Mouse (Mus musculus) heart, postnatal 25 days (tissue): ENCODE data around the gene Snx4. TPM values are rescaled to one million over a fixed set of nuclear protein-coding genes. Genes with fewer than 3 reads are reported as not detected.
A peak's percentile ranks its signal among the peaks of the same experiment; 100 is the strongest.
"Not testable (repeated sequence)": the region's sequence is repeated elsewhere in the genome, so short reads cannot be mapped to it uniquely, and the experiment has no call there.

Experiments
- DNase-seq: peaks from one replicate; pipeline ENCODE4 v3.0.0; 2022; ENCODE audit warnings: low spot score
- intact Hi-C: fragments of 180-260 bp; cut with DNase I; formaldehyde crosslinking; loops from one replicate; pipeline ENCODE4 v1.15.1; 2025
- total RNA-seq, 2 experiments: library from RNA; stranded (reverse); gene quantifications; 2 replicates each; pipeline ENCODE4 v1.2.3; 2021

Gene Snx4
- 10 to 100 TPM; 24.0 to 25.6 TPM for total RNA-seq

DNA sequence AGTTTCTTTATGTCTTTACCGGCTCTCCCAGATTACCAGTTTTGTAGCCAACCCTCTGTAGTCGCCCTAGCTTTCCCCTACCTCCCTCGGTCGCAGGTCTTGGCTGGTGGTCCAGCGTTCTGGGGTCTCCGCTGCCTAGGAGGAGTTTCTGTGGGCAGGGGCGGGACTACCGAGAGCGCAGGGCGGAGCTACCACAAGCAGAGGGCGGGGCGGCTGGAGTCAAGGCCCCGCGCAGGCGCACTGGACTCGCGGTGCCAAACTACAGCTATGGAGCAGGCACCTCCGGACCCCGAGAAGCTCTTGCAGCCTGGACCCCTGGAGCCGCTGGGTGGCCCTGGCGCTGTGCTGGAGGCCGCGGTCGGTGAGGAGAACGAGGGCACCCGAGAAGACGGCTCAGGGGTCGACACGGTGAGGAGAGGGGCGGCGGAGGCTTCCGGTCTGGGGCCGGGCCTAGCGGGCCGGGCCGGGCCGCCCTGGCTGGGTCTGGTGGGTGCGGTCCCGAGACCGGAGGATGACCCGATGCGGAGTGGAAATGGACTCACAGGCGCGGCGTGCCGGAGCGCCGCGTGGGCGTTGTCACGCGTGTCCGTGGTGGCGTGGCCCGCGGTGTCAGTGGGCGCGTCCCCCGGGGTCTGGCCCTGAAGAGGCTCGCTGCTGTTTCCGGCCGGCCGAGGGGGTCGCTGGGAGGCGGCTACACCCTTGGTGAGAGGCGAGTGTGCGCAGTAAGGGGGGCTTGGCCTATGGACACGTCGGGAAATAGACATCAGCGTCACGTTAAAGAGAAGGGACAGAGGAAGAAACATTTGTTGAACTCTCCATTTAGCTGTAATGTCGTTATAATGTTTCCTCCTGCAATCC lies at the start of gene Snx4:
Gene Snx4, plus strand, starts transcription at position 249 of the 858 bp plus-strand sequence.
- intact Hi-C loops = no loop called here

DNA sequence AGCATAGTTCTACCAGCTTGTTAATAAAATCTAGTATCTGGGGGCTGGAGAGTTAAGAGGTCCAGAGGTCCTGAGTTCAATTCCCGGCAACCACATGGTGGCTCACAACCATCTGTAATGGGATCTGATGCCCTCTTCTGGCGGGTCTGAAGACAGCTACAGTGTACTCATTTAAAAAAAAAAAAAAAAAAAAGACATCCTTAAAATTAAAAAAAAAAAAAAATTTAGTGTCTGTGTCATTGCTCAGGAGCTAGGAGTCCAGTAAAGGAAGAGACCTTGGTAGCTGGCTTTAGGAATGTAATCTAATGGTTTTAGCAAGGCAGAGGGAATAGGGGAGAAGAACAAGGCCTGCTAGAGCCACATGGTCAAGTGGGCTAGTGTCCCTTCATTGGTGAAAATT lies 40.4 kb upstream of the Snx4 start:
- DNase-seq = no peak
- intact Hi-C loops = no loop called here

More for the DNA sequence above, at the start of gene Snx4:
- peak; percentile 85 for DNase-seq

DNA sequence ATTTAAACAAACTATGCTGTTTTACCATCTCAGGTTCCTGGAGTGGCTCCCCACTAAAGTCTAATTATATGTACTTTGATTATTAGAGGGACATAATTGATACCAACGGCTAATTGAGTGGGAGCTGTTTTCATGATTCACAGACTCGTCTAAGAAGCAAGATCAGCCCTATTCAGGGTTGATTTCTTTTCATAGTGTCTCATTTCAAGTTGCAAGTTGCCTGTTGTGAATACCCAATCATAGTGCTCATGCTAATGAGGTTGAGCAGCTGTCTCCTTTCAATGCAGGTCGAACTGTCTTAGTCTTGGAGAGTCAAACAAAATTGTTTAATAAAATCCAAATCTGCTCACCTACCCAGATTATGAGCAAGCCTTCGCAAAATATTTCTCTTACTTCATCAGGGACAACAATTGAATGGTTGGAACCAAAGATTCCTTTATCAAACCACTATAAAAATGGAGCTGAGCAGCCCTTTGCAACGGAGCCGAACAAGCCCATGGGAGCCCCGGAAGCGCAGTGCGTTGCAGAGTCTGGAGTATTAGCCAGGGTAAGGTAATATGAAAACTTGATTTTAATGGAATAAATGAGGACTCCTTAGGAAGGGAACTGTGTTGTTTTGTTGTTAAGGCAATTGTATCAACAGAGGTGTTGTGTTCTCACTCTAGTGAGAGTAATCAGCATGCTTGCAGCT lies 34.8 kb upstream of the Snx4 start:
- intact Hi-C loops = no loop called here
- DNase-seq = no peak

DNA sequence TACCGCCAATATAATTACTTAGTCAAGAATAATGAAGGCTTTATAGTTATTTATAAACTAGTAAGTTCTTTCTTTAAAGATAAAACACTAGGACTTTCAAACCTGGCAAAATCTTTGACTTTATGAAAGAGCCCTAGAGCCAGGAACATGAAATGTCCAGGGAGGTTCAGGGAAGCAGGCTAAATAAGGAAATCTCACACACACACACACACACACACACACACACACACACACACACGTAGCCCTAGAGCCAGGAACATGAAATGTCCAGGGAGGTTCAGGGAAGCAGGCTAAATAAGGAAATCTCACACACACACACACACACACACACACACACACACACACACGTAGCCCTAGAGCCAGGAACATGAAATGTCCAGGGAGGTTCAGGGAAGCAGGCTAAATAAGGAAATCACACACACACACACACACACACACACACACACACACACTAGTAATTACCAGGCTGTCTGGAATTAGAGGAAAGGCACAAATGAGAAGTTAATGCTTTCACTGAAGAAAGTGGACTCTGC lies 33.6 kb upstream of the Snx4 start:
- DNase-seq, intact Hi-C loops: not testable (repeated sequence)

DNA sequence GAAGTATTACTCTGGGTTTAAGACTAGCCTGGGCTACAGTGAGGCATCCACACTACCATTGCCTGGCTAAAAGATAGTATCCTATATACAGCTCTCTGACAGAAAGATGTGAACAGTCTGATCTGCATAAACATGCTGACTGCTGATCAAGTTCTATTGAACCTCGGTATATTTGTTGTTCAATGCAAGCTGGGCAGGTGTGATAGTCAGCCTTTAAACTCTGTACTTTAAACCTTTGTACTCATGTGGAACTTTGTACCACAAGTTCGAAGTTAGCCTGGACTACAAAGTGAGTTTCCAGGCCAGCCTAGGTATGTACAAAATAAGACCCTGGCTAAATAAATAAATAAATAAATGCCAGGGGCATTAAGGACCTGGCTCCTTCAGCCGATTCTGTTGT lies 28.8 kb upstream of the Snx4 start:
- no peak for DNase-seq
- intact Hi-C loops = no loop called here

DNA sequence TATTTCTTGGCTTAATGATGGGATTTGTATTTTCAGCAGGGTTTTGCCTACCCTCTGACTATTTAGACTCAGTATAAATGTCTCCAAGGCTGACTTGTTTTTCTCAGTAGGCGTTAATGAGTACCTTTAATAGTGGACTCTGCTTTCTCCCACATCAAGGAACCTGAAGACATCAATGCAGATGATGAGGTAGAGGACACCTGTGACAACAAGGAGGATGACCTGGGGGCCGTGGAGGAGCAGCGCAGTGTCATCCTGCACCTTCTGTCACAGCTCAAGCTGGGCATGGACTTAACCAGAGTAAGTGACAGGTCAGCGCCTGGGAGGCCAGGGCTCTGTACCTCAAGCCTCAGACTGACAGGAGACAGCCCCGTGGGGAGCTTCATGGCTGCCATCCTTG lies 26.9 kb upstream of the Snx4 start:
- no peak for DNase-seq
- intact Hi-C loops = no loop called here

DNA sequence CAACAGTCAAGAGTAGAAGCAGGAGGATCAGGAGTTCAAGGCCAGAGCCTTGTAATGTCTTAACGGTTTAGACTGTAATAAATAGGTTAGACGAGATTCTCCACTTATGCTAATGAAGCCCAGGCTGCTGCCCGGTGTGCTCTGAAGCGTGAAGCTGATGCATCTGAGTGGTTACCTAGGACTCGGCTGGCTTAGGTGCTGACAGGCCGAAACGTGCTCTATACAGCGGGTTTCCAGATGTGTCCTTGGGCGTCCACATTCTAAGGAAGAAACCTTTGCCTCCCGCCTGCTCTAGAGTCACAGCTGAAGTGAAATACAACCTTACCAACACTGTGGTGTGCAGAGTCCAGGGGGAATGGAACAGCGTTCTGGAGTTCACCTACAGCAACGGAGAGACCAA lies 17.1 kb upstream of the Snx4 start:
- intact Hi-C loops = no loop called here
- no peak for DNase-seq

DNA sequence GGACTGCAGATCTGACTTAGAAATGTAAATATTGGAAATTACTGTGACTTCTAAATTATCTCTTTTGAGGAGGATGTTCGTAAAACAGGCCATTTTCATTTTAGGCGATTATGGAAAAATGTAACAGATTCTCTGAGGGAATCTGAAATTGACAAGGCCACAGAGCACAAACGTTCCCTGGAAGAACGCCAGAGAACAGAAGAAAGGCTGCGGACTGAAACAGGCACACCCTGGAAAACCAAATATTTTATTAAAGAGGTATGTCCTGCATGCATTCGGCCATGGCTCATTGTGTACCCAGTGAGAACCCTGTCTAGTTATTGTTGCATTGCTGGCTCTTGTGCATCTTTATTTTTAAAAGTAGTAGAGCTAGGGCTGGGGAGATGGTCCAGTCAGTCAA lies 15.1 kb upstream of the Snx4 start:
- intact Hi-C loops = no loop called here
- DNase-seq = no peak

DNA sequence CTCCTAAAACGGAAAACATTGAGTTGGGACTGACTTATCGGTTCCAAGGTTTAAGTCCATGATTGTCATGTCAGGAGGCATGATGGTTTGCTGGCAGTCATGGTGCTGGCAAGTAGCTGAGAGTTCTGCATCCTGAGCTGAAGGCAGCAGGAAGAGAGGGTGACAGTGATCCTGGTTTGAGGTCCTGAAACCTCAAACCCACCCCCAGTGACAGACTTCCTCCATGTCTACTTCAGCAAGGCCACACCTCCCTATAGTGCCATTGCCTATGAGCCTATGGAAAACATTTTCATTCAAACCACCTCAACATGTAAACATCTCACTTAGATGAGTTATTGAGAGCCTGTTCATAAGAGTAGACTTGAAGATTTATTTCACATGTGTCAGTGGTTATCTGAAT lies 11.9 kb upstream of the Snx4 start:
- intact Hi-C loops = no loop called here

DNA sequence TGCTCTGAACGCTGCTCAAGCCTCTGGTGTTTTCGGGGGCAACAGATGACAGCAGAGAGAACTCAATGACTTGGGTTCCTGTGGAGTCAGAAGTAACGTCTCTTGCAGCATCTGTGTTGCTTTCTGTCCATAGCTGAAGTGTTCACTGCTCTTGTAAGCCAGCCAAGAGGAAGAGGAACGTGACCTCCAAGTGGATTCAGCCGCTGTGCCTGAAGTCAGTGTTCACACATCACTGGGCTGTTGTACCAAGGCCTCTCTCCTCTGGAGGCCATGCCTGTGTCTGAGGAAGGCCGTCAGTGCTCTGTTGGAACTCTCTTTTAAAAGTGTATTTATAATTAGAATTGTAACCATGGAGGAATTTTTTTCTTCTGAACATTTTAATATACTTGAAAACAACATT lies 9.2 kb upstream of the Snx4 start:
- intact Hi-C loops = no loop called here
- DNase-seq = no peak

More for the DNA sequence above, 11.9 kb upstream of the Snx4 start:
- no peak for DNase-seq

DNA sequence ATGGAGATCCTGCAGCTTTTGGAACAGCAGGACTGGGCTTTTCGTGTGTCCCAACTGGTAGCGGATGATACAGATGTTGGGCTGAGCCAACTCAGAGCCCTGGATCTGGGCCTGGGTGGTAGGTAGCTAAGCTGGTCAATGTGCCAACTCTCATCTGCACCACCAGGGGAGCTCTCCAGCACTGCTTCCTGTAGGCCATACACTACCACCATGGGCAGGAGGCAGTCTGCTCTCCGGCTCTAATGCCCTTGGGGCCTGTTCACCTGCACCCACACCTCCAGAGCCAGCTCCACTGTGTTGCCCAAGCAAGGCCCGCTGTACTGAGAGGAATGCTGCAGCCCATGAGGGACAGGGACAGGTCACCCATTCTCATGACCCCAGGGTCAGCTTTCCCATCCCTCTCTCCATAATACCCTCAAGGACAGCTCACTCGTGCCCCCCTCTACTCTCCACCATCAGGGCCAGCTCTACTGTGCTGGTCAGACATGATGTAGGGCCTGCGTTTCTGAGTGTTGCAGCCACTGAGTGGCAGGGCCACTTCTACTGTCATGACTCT lies 7.0 kb upstream of the Snx4 start:
- intact Hi-C loops = no loop called here

DNA sequence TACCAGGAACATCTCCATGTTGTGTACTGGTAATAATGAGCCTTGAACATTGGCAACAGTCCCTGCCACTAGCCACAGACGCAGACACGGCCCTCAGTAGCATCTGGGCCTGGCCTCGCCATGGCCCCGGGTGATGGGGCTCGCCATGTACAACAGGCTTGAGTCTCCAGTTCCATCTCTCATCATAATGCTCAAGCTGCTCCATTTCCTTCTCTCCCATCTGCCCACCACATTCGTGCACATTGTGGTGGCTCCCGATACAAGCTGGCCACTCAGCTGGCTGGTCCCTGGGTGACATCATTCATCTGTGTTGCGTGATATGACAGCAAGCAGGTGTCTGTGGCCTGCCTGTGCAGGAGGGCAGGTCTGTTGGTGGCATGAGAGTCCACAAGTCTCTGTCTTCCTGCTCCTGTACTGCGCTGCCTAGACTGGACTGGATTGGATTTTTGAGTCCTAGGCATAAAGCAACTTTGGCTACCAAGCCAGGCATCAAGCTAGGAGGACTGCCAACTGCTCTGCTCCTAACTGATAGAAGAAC lies 6.2 kb upstream of the Snx4 start:
- intact Hi-C loops = no loop called here
- DNase-seq = no peak

More for the DNA sequence above, 7.0 kb upstream of the Snx4 start:
- no peak for DNase-seq

DNA sequence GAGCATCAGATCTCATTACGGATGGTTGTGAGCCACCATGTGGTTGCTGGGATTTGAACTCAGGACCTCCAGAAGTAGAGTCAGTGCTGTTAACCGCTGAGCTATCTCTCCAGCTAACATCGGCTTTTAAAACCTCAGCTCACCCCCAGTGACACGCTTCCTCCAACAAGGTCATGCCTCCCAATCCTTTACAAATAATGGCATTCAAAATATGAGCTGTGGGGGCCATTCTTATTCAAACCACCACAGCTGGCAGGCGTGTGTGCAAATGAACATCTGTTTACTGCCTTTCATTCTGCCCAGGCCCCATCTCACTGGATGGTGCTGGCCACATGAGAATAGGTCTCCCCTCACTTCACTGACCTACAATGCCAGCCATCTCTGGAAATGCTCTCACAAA lies 4.7 kb upstream of the Snx4 start:
- intact Hi-C loops = no loop called here
- DNase-seq = no peak

DNA sequence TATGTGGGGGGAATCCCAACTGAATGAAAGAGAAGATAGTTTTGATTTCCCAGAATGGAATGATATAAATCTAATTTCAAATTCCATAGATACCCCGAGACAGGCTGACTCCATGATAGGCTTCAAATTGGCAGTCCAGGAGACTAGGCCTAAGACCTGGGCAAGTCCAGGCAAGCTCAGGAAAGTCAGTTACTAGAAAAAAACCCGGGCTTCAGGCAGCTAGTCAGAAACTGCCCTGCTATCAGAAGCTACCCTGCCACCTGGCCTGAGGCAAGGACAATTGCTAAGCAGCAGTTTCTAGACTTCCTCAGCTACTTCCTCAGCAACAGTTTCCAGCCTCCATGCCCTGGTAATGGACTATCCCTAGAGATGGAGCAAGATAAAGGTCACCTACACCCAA lies 4.2 kb upstream of the Snx4 start:
- intact Hi-C loops = no loop called here

DNA sequence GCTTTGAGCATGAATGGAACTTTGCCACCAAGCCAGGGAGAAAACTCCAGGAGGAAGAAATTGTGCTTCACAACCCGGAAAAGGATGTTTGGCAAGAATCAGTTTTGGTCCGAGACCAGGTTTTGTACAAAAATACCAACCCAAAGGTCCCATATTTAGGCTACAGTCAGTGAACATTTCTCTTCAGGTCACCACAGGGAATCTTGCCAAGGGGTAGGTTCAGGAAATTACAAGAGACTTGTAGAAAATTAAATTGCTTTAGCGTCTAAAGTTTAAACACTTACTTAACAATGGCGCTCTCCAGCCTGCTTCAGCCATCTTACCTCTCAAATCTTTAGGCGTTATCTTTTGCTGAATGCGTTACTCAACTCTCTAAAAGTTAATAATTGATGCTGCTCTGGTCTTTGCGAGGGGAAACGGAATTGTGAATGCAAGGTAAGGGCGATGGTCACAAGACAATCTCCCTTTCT lies 556 bp upstream of the Snx4 start:
- DNase-seq = no peak
- intact Hi-C loops = no loop called here

More for the DNA sequence above, 4.2 kb upstream of the Snx4 start:
- DNase-seq = no peak

DNA sequence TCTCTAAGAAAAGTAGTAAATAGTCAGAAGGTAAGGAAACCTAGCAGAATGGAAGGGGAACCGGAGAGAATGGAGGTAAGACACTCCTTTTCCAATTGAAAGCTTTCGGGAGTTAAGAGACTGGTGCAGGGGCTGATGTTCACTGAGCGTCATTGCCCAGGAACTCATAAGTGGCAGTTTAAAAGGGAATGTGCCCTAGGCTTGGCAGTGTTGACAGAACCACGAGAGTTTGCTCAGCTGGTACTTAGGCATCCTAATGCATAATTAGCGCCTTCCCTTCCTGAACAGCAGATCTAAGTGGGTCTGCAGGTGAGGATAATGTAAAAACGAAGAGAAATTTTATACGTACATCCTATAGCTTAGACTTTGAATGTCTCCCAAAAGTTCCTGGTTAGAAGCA lies 4.4 kb downstream of the Snx4 start:
- intact Hi-C loops = no loop called here
- DNase-seq = no peak

DNA sequence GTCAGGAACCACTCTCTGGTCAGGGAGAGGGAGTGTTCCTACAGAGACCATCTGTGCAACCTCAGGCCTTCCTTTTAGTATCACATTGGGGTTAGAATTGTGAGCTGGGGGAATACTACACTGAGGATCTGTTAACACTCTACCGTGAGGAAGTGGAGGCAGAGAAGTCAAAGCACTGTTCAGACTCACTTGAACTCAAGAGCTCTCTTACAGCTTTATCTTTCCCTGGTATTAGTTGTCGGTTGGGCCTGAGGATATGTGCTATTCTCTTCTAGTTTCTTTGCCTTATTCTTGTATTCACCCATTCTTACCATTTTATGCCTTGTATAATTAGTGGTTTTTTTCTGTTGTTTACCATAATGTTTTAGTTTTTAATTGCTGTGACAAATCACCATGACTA lies 7.3 kb downstream of the Snx4 start:
- no peak for DNase-seq
- intact Hi-C loops = no loop called here

DNA sequence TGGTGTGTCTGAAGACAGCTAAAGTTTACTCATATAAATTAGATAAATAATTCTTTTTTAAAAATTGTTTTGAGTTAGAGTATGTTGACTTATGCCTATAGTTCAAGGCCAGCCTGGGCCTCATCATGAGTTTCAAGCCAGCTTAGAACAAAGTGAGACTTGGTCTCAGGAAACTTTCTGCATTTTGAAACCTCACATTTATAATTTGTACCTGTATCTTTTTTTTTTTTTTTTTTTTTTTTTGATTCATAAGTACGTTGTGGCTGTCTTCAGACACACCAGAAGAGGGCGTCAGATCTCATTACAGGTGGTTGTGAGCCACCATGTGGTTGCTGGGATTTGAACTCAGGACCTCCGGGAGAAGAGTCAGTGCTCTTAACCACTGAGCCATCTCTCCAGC lies 8.6 kb downstream of the Snx4 start:
- intact Hi-C loops = no loop called here
- no peak for DNase-seq

DNA sequence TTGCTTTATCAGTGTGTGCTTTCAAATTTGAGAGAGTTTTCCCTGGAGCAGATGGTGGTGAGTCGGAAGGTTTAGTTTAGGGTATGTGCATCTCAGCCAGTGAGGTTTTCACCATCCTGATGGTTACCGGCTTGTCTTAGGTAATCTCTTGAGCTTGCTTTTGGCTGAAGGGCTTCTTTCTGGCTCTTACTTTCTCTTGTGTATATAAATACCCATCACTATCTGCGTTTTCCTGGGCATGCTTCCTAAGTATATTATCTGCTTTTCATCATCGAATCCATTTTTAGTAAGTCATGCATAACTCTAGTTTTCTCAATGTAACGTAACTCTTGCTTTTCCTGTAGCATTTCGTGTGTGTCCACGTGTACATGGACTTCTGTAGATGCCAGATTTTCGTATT lies 9.6 kb downstream of the Snx4 start:
- intact Hi-C loops = no loop called here

DNA sequence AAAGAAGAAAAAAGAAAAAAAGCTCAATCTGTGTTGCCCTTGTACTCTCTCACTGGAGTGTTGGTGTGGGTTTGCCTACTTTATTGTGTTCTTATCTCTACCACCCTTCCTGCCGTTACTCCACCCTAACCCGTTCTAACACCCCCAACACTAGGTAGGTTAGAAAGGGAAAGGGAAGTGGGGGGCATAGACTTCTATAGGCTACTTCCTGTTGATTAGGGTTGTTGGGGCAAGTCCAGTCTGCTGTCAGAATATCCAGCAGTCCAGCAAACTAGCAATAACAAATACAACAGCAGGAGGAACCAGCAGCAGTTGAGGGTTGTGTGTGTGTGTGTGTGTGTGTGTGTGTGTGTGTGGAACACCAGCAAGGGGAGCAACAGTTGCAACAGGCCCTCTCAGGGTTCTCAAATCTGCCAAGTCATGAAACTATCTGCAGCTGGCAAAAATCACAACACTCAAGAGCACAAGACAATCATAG lies 10.4 kb downstream of the Snx4 start:
- intact Hi-C loops = no loop called here
- DNase-seq = no peak

More for the DNA sequence above, 9.6 kb downstream of the Snx4 start:
- DNase-seq = no peak
